Mouse (Mus musculus) forebrain, embryonic 16.5 days (tissue): Measurements from ENCODE around the gene Olfr874. TPM values are rescaled to one million over a fixed set of nuclear protein-coding genes. Genes with fewer than 3 reads are reported as not detected.
A peak's percentile ranks its signal among the peaks of the same experiment; 100 is the strongest.
"Not testable (repeated sequence)": the region's sequence is repeated elsewhere in the genome, so short reads cannot be mapped to it uniquely, and the experiment has no call there.

Experiments used
- ATAC-seq: fragments of 200-750 bp; cut with Nextera tagmentation; 2 replicates; pipeline ENCODE4 v1.8.0; 2017; ENCODE audit warnings: mild to moderate bottlenecking, moderate library complexity
- H3K27ac ChIP-seq: fragments of 300-500 bp; sonication (generic); 2 replicates; pipeline ENCODE4 v1.5.1; 2014; ENCODE audit warnings: low read length, control low read depth
- H3K27me3 ChIP-seq: fragments of 300-500 bp; sonication (generic); replicated peaks from 2 replicates; pipeline ENCODE4 v1.6.1; 2014; ENCODE audit warnings: low read length; ENCODE audit not compliant: control insufficient read depth, insufficient read depth
- H3K36me3 ChIP-seq: fragments of 300-500 bp; sonication (generic); 2 replicates; pipeline ENCODE4 v1.6.1; 2014; ENCODE audit not compliant: control insufficient read depth, insufficient read depth
- H3K4me1 ChIP-seq: fragments of 300-500 bp; sonication (generic); replicated peaks from 2 replicates; pipeline ENCODE4 v1.6.1; 2014; ENCODE audit warnings: low read length; ENCODE audit not compliant: control insufficient read depth, insufficient read depth
- H3K4me2 ChIP-seq: fragments of 300-500 bp; sonication (generic); 2 replicates; pipeline ENCODE4 v1.6.1; 2014; ENCODE audit warnings: mild to moderate bottlenecking, low read length, control low read depth
- H3K4me3 ChIP-seq: fragments of 300-500 bp; sonication (generic); replicated peaks from 2 replicates; pipeline ENCODE4 v1.5.1; 2014; ENCODE audit warnings: mild to moderate bottlenecking, low read length, control low read depth
- H3K9ac ChIP-seq: fragments of 300-500 bp; sonication (generic); replicated peaks from 2 replicates; pipeline ENCODE4 v1.6.1; 2014; ENCODE audit warnings: low read depth, low read length, control low read depth
- H3K9me3 ChIP-seq: fragments of 300-500 bp; sonication (generic); 2 replicates; pipeline ENCODE4 v1.6.1; 2016; ENCODE audit warnings: low read length; ENCODE audit not compliant: control insufficient read depth
- WGBS: fragments of 180-500 bp; shearing (Covaris S2); extraction: QIAGEN DNeasy Blood & Tissue Kit; methylation state at CpG from one replicate; pipeline ENCODE4 v1.1.7; 2014; 5-methylcytosine and 5-hydroxymethylcytosine counted together
- polyA plus RNA-seq: library from polyadenylated mRNA; unstranded; fragments of >200 nt; fragmentation: Nextera tagmentation; extraction: Ambion mirVana; gene quantifications from 2 replicates; pipeline ENCODE4 v1.2.1, GENCODE M21; 2015

Olfr874 gene
- polyA plus RNA-seq, 1 experiment from 2014 or later = not detected

DNA sequence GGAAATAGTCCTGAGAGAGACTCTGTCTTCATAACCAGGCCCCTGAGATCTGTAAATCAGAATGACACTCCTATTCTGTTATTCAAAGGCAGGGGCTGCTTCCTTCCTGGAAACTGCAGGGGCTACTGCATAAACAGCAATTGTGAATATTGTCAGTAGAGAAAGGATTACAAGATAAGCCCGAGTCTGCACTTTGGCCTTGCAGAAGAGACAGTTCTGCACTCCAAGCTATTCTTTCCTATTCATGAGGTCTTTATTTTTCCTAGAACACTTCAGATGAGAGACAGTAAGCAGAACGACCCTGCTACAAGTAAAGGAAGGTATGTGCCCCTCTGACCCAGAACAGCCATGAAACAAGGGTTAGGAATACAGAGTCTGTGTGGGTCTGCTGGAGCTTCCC, 26.9 kb downstream of the Olfr874 start, which contains the start of gene Olfr875:
TSS of gene Olfr875 (plus strand) at position 99 of the 400 bp plus-strand sequence.
- WGBS = 44% methylated on average over 2 of the region's 2 CpGs

DNA sequence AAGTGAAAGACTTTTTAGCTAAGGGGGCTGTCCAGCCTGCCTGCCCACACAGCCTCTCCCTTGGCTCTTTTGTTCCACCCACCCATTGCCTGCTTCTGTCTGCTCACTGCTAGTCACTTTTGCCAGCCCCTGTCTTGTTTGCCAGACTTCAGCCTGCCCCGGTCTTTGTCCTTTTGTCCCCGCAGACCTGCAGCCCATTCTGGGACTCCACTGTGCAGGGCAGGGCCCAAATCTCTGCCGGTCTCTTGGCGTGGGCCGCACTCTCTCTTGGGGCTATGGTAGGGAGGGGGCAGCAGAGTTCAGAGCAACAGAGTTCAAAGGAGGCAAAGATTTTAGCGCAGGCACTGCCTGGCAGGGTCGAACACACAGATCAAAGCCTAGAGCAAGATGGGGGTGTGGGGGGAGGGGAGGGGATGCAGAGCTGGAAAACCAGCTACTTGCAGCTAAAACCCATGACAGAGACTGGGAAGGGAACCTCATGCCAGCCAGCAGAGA, 37.9 kb downstream of the Olfr874 start:
- Histone ChIP-seq H3K36me3 (no peaks in the 10 kb centered on the region), H3K9me3 (no peaks in the 10 kb centered on the region), H3K27me3 (no peaks in the 10 kb centered on the region), H3K9ac (peak overlapping the region; percentile 36), H3K27ac (peak overlapping the region; percentile 66), H3K4me1 (peaks cover 8% of the 10 kb centered on the region), H3K4me3 (peak overlapping the region; percentile 26), H3K4me2 (peak overlapping the region; percentile 53)
- ATAC-seq = peak; percentile 92
- 2% methylated on average over 7 of the region's 7 CpGs for WGBS

More for the DNA sequence above, 26.9 kb downstream of the Olfr874 start, which contains the start of gene Olfr875:
- ATAC-seq = no peak
- no peaks in the 10 kb centered on the region for H3K36me3 ChIP-seq
- no peaks in the 10 kb centered on the region for H3K27me3 ChIP-seq
- H3K4me1 ChIP-seq = no peaks in the 10 kb centered on the region
- H3K4me3 ChIP-seq = no peak within 1 kb of the TSS
- H3K9me3 ChIP-seq = no peaks in the 10 kb centered on the region
- no peak within 1 kb of the TSS for H3K9ac ChIP-seq
- no peak within 1 kb of the TSS for H3K4me2 ChIP-seq
- no peak within 1 kb of the TSS for H3K27ac ChIP-seq

DNA sequence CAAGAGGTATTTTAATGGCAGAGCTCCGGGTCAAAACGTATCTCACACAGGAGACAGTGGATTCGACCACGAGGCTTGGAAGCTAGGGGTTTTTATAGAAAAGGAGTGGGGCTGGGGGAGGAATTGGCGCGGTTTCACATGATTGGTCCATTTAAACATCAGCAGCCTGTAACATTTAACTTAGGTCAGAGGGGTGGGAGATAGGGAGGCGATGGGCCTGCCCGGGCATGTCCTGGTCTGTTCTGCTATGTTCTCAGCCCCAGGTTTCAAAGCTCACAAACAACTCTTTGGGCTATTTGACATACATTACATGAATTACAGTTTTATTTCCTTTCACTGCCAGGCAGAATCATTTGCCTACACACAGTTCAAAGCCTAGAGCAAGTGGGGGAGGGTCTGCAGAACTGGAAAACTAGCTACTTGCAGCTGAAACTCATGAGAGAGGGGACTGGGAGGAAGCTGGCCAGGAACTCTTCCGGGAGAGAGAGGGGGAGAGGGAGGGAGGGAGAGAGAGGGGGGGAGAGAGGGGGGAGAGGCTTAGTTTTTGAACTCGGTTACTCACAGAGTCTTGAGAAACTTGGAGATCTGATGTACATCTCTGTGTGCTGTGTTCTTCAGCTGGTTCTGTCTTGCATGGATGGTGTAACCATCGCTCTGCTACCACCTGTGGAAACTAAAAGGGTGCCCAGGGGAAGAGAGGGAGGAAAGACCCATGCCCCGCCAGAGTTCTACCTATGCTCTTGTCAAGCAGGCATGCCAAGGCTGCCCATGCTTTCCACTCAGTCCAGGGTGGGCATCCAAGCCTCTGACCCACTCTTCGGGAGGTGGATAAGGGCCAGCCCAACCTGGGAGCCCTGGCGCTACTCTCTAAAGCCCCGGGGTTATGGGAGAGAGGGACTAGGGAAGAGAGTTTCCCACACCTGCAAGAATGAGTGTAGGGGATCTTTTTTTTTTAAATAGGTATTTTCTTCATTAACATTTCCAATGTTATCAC, 38.8 kb downstream of the Olfr874 start:
- 54% methylated on average over 11 of the region's 15 CpGs for WGBS
- not testable (repeated sequence) for H3K4me1 ChIP-seq, H3K27me3 ChIP-seq, H3K4me3 ChIP-seq, H3K9me3 ChIP-seq, H3K27ac ChIP-seq, H3K36me3 ChIP-seq, H3K9ac ChIP-seq
- peak overlapping the region; percentile 53 for H3K4me2 ChIP-seq
- ATAC-seq = peak; percentile 62

DNA sequence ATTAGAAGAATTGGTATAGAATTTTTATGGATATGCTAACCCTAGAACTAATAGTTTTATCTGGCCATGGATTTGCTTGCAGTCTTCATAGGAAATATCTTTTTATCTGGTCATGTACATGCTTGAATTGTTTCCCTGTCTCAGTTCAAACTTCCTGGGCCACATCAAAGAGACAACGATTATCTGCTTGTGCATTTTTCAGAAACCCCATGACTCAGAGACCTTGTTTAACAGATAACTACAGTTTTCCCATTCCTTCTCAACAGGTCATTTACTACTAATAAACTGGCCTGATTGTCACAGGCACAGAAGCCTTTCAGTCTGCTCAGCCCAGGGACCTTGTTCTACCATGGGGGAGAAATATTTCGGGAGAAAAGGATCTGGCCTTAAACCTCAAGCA, 41.5 kb downstream of the Olfr874 start:
- H3K4me2 ChIP-seq = no peak overlapping the region
- H3K36me3 ChIP-seq = no peaks in the 10 kb centered on the region
- H3K4me1 ChIP-seq = peaks cover 8% of the 10 kb centered on the region
- WGBS = 82% methylated on average over 2 of the region's 2 CpGs
- no peak overlapping the region for H3K9ac ChIP-seq
- no peak overlapping the region for H3K4me3 ChIP-seq
- H3K27me3 ChIP-seq = no peaks in the 10 kb centered on the region
- no peaks in the 10 kb centered on the region for H3K9me3 ChIP-seq
- ATAC-seq = no peak
- no peak overlapping the region for H3K27ac ChIP-seq

Other genes with a start within 250 kb of the Olfr874 start
- 42.4 and 44.6 TPM in 2 replicates for gene Esam, start 217.0 kb upstream of the Olfr874 start, polyA plus RNA-seq
- gene Vsig2, start 205.9 kb upstream of the Olfr874 start, polyA plus RNA-seq = 0.86 and 0.89 TPM in 2 replicates
- 19.0 and 25.9 TPM in 2 replicates for gene Nrgn, start 192.2 kb upstream of the Olfr874 start, polyA plus RNA-seq
- gene Siae, start 189.4 kb upstream of the Olfr874 start, polyA plus RNA-seq = 9.2 and 9.4 TPM in 2 replicates
- 6.1 and 6.9 TPM in 2 replicates for gene Spa17, start 131.4 kb upstream of the Olfr874 start, polyA plus RNA-seq
- gene Tbrg1, start 87.8 kb upstream of the Olfr874 start, polyA plus RNA-seq = 79.2 and 80.7 TPM in 2 replicates
- gene Panx3, start 75.9 kb upstream of the Olfr874 start, polyA plus RNA-seq = 0.96 TPM in 1 of 2 replicates, not detected in the other
- not detected in 2 replicates for gene Olfr160, start 28.9 kb upstream of the Olfr874 start, polyA plus RNA-seq
- not detected in 2 replicates for gene Olfr875, start 26.8 kb downstream of the Olfr874 start, polyA plus RNA-seq
- gene Olfr876, start 57.9 kb downstream of the Olfr874 start, polyA plus RNA-seq = not detected in 2 replicates
- gene Olfr877, start 109.2 kb downstream of the Olfr874 start, polyA plus RNA-seq = not detected in 2 replicates
- gene Olfr145, start 151.6 kb downstream of the Olfr874 start, polyA plus RNA-seq = not detected in 2 replicates
- gene Olfr878, start 172.7 kb downstream of the Olfr874 start, polyA plus RNA-seq = not detected in 2 replicates
- gene Olfr881, start 246.7 kb downstream of the Olfr874 start, polyA plus RNA-seq = not detected in 2 replicates